Mouse (Mus musculus) kidney, postnatal 4 days (tissue): ENCODE results near the gene Xpo4.
"Not testable (repeated sequence)": the region's sequence is repeated elsewhere in the genome, so short reads cannot be mapped to it uniquely, and the experiment has no call there.

Source experiments
- DNase-seq, 2 experiments: peaks; one replicate each; pipeline ENCODE4 v3.0.0; 2021; ENCODE audit warnings: mixed read lengths in 2 of 2

Gene Xpo4

GRCm38 (mm10) chr14:57679958-57680535 is 14.8 kb upstream of the Xpo4 start:
- DNase-seq, result peak; percentile 91 to 92

GRCm38 (mm10) chr14:57679523-57679922 is 14.3 kb upstream of the Xpo4 start:
- no peak for DNase-seq

DNA sequence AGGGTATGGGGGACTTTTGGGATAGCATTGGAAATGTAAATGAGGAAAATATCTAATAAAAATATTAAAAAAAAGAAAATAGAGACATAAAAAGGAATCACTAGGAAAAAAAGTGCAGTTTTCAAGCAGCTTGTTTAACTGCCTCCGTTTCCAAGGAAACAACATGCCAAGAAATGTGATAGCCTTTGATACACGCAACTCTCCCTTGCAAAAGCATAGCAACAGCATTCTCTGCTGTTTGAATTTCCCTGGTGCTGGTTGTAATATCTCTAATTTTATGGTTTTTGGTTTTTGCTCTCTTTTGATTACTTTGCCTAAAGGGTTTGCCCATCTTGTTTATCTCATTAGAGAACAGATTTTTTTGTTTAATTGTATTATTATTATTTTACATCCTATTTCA is 10.3 kb upstream of the Xpo4 start:
- DNase-seq, result no peak

DNA sequence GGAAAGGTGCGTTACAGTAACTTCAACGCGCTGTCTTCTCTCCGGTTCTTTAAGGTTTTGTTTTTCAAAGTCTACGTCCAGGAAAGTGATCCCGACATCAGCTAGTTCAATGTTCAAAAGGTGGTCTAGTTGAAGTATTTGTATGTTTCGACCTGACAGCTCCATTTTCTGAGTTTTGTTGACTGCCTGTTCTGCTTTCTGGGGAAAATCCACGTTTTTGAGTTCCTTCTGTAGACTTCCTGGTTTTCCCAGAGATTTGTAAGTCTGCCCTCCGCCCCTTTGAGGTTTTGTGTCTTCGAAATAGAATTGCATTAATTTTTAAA is 359 bp upstream of the Xpo4 start:
- no peak for DNase-seq

DNA sequence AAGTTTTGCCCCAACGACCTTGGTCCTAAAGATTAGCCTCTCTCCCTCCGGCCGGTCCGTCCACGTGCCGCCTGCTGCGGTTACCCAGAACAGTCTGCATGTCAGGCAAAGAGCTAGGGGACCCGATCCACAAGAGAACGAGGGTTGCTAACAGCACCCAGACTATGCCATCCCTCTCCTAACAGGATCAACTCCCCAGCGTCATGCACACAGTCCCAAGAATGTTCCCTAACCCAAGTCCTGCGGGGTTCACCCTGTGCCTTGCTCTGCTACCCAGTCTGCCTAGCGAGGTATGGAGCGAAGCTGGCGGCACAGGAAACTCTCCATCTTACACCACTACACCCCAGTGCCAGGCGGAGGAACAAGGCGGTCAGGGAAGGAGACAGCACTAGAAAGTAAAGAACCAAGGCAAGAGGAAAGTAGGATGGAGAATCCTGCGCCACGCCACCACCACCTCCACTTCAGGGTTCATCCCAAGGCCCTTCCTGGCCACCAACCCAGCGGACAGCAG is 864 bp downstream of the Xpo4 start:
- DNase-seq, result no peak

DNA sequence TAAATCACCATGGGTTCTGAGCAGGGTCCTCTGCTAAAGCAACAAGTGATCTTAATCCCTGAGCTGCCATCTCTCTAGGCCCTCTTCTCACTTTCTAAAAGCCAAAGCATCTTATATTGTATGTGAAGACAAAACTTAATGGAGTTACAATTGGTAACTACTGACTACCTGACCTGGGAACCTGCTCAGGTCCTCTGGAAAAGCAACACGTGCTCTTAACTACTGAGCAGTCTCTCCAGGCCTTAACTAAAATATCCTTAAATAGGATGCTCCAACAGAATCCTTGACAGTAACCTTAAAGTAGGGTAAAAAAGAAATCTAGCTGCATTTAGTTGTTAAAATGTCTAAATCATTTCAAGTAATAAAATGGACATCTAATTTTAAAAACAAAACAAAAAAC is 1.6 kb downstream of the Xpo4 start:
- no peak for DNase-seq

DNA sequence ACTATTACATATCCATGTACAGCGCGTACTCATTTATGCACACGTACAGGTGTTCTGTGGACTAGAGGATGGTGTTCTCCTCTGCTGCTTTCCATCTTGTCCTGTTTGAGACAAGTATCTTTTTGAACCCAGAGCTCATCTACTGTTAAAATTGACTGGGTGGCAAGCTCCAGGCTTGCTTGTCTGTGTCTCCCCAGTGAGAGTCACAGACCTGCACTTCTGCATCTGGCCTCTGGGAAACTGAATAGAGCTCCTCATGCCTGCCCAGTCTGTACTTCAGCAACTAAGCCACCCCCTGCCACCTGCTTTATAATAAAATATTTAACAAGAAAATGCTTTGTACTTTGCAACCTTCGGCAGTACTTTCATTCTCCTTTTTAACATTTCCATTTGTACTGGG is 6.9 kb downstream of the Xpo4 start:
- DNase-seq, result no peak

GRCm38 (mm10) chr14:57657500-57657899 is 7.7 kb downstream of the Xpo4 start:
- no peak for DNase-seq

GRCm38 (mm10) chr14:57656519-57656918 is 8.7 kb downstream of the Xpo4 start:
- not testable (repeated sequence) for DNase-seq

DNA sequence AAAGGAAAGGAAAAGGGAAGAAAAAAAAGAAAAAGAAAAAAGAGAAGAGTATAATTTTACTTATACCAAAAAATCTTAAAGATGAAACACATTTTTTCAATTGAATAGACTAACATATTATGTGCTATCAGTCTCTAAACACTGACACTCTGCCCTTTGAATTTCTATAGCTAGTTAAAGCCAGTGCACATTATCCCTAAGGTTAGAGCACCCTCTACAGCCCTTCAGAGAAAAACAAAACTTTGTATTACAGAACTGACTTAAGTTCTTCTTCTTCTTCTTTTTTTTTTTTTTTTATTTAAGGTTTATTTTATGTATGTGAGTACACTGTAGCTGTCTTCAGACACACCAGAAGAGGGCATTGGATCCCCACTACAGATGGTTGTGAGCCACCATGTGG is 15.7 kb downstream of the Xpo4 start:
- no peak for DNase-seq

DNA sequence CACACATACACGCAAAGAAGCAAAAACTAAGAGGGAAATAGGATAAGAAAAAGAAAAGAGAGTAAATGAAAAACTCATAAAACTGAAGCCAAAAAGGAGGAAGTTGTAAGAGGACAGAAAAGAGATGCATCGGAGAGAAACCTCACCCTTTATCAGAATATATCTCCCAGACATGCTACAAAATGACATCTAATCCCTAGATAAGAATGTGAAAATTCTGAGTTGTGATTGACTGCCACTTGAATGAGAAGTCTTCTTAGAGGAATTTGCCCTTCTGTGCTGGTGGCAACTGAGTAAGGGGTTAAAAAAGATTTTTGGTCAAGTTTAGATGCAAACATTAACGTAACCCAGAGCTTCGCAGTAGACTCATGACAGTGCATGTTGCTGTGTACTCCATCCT is 19.1 kb downstream of the Xpo4 start:
- DNase-seq, result no peak

DNA sequence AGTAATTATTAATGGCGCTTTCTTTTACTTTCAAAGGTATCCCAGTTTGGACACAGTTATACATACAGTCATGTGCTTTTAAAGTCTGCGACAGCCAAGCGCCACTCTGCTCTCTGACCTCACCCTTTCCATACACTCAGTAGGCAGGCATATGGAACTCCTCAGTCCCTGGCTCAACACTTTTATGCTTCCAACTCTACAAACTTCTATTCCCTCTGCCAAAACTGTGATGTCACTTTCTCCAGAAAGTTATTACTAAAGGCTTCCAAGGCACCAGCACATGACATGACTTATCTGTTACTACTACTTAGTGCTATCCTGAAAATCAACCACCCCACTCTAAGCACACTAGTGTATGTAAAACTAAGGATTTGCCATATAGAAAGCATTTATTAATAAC is 26.1 kb downstream of the Xpo4 start:
- peak in 1 of 2 experiments; percentile 19 for DNase-seq

- DNase-seq, result no peak
These were observed 31.1 kb downstream of the Xpo4 start for GRCm38 (mm10) chr14:57634141-57634540.

GRCm38 (mm10) chr14:57629595-57629994 is 35.6 kb downstream of the Xpo4 start:
- DNase-seq, result no peak

DNA sequence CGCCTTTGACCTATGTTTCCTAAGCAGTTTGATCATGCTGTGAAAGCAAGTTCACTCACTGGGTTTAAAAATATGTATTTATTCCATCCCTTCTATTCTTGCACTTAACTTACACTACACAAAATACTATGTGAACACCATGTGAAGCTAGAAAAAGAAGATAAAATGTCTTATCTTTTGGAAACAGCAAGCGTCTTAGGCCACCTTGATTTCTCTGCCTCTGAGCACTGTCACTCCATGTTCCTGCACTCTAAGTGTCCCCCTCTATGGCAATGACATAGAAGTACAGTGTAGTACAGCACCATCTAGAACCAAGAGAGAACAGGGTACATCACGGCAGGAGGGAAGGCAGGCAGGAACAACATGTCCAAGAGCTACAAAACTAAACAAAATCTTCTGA is 42.3 kb downstream of the Xpo4 start:
- no peak for DNase-seq

- no peak for DNase-seq
These were observed 43.5 kb downstream of the Xpo4 start for GRCm38 (mm10) chr14:57621699-57622098.

- DNase-seq, result peak; percentile 44 to 53
These were observed 44.5 kb downstream of the Xpo4 start for GRCm38 (mm10) chr14:57620598-57621236.

DNA sequence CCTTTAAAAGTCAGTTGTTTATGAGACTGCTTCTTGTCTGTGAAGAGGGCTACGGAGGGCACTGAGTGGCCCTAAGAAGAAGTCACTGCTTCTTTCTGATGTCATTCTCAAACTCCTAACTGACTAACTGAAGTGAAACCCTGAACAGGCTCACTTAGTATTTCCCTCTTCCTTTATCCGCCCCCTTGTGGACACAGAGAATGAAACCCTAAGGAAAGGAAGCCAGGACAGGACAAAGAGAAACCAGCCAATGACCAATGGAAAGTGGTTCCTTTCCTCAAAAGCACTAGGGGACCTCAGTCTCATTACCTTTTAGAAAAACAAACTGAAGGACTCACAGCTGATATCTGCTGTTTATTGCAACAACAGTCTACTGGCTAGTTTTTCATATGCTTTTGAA is 45.7 kb downstream of the Xpo4 start:
- peak; percentile 11 to 37 for DNase-seq

DNA sequence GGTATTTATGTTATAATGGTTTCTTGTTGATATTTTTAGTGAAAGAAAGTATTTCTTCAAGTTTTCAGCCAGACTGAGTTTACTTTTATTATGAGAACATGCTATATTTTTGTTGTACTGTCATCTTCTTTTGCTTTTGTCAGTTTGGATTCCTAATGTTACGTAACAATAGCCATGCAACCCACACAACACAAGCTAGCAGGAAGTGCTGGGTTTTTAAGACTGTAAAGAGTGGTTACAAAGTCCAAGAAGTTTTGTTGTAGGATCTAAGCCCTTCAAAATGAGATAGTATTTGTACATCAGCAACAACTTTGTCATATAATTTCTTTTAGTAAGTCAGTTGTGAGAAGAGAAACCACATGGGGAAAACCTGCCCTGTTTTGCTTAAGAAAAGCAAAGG is 47.6 kb downstream of the Xpo4 start:
- no peak for DNase-seq

DNA sequence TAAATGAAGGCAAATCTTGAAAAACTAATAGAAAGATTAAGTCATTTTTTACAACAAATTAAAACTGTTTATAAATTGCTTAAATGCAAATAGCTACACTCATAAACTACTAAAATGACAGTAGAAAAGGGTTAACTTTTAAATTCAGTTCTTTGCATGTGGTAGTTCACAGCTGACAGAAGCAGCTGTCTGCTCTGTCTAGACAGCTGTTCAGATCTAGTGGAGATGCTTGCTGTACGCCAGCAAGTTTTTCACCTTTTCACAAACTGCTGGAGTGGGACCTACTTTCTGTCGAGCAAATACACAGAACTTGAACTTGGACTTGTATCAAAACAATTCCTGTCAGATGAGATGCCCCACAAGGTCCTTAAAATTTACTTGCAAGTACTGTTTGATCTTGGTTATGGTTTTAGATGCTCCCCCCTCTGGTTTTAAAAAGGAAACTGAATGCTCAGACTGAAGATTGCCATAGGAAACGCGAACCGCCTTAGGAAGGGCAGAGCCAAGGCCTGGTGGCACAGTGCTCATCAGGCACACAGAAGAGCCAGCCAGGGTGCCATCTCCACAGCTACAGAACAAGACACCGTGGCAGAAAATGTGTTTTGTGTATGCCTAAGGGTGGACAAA is 48.8 kb downstream of the Xpo4 start:
- no peak for DNase-seq

- DNase-seq, result no peak
These were observed 49.4 kb downstream of the Xpo4 start for GRCm38 (mm10) chr14:57615828-57616227.

- no peak for DNase-seq
These were observed 54.2 kb downstream of the Xpo4 start for GRCm38 (mm10) chr14:57611034-57611433.

DNA sequence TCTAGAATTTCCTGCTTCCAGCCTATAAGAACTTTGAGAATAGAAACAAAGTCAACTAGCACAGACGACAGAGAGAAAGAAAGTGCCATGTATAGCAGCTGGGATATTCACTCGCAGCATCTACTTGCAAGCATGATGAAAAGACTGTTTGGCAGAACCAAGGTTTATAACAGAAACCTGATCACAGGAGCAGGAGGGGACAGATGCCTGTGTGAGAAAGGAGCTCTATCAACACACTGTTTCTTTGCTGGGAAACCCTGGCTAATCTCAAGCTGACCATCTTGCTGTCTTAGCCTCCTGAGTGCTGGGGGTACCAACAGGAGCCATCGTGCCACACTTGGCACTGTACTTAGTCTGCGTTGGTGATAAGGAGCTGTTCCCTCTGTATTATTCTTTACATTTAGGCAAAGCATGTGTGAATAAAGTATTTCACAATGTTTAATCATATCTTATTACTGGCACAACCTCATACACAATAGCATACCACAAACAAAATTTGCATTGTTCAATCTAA is 55.4 kb downstream of the Xpo4 start:
- no peak for DNase-seq

- peak; percentile 80 to 83 for DNase-seq
These were observed 57.7 kb downstream of the Xpo4 start for GRCm38 (mm10) chr14:57607500-57607899.
